In the genomic region with DNA sequence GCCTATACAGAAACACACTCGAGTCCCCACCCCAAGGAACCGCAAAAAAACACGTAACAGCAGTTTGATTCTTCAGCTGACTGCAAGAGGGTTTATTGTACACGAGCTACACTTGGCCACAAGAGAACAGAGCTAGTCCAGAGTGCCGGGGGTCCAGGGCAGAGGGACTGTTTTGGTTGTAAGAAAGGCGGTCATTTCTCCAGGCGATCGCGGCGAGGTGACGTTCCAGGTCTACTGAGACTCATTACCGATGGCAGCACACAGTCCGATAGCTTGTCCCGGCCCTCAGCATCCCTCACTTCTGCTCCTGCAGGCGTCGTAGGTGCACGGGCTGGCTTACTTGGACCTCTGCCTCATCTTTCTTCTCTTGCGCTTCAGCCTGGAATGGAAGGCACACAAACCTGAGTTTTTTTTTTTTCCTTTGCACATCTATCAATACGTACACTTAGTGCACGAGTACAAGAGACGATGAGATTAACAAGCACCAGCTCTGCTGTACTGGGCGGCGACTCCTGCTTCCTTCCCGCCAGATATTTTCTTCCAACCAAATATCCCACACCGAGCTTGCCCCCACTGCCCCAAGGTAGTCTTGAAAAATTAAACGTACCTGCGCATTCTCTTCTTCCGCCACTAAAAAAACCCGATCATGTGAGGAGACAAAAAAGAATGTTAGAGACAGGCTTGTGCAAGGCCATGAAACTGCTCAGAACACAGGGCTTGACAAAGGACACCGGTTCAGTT, we compare ENCODE assay signal across 8 mouse cellular contexts. TPM values are rescaled to one million over a fixed set of nuclear protein-coding genes. Genes with fewer than 3 reads are reported as not detected.
DNase-seq lines count a peak whose midpoint lies in the region; ATAC-seq and TF ChIP-seq lines count a peak whose summit lies in the region.
"Not testable (repeated sequence)": the region's sequence is repeated elsewhere in the genome, so short reads cannot be mapped to it uniquely, and the experiment has no call there.

No protein-coding gene starts in this region.

- H3K9me3 ChIP-seq in E14TG2a.4 (ENCODE audit: low read length); forebrain, embryonic 15.5 days; hindbrain, embryonic 12.5 days (replicated peaks); liver, postnatal 0 days (ENCODE audit: low read length); midbrain, postnatal 0 days (ENCODE audit: low read length); stomach, embryonic 16.5 days (replicated peaks; ENCODE audit: control insufficient read depth, low read length): not testable (repeated sequence)

- whole genome bisulfite sequencing in forebrain, embryonic 15.5 days, result 3% methylated on average over 30 of the region's 30 CpGs
- 1% methylated on average over 29 of the region's 30 CpGs for WGBS in hindbrain, embryonic 12.5 days
- WGBS in liver, postnatal 0 days (ENCODE audit: insufficient replicate concordance), result under 1% methylated on average over 20 of the region's 30 CpGs
- WGBS in midbrain, postnatal 0 days, result 0% methylated on average over 25 of the region's 30 CpGs
- WGBS in stomach, embryonic 16.5 days, result under 1% methylated on average over 21 of the region's 30 CpGs

- peak overlapping the region; percentile 94 for H3K4me3 ChIP-seq in E14TG2a.4 (replicated peaks; ENCODE audit: low read length)
- H3K4me3 ChIP-seq in forebrain, embryonic 15.5 days, result peak overlapping the region; percentile 78
- H3K4me3 ChIP-seq in hindbrain, embryonic 12.5 days, result peak overlapping the region; percentile 73
- H3K4me3 ChIP-seq in liver, postnatal 0 days (ENCODE audit: low read depth, low read length), result peak overlapping the region; percentile 90
- H3K4me3 ChIP-seq in midbrain, postnatal 0 days (ENCODE audit: low read depth, low read length), result peak overlapping the region; percentile 44
- H3K4me3 ChIP-seq in stomach, embryonic 16.5 days (replicated peaks; ENCODE audit: low read length), result peak overlapping the region; percentile 67

- not testable (repeated sequence) for H3K27me3 ChIP-seq in E14TG2a.4 (ENCODE audit: insufficient read depth, low read length); forebrain, embryonic 15.5 days; hindbrain, embryonic 12.5 days; liver, postnatal 0 days (ENCODE audit: insufficient read depth, low read length); midbrain, postnatal 0 days (ENCODE audit: insufficient read depth, low read length); stomach, embryonic 16.5 days (ENCODE audit: control insufficient read depth, insufficient read depth, low read length)

- peak overlapping the region; percentile 64 for H3K4me2 ChIP-seq in forebrain, embryonic 15.5 days (replicated peaks)
- H3K4me2 ChIP-seq in hindbrain, embryonic 12.5 days (replicated peaks), result peak overlapping the region; percentile 82
- peak overlapping the region; percentile 91 for H3K4me2 ChIP-seq in liver, postnatal 0 days (ENCODE audit: low read depth, low read length)
- peak overlapping the region; percentile 50 for H3K4me2 ChIP-seq in midbrain, postnatal 0 days (ENCODE audit: low read depth, low read length, poor library complexity, severe bottlenecking)
- peak overlapping the region; percentile 82 for H3K4me2 ChIP-seq in stomach, embryonic 16.5 days (ENCODE audit: low read depth, low read length)

- TF ChIP-seq CTCF in E14TG2a.4 (conservative IDR thresholded peaks at IDR 0.05; ENCODE audit: low read length); liver, postnatal 0 days (IDR thresholded peaks at IDR 0.05; ENCODE audit: low read depth); midbrain, postnatal 0 days (IDR thresholded peaks at IDR 0.05): not testable (repeated sequence)

- H3K27ac ChIP-seq in forebrain, embryonic 15.5 days (replicated peaks), result peak overlapping the region; percentile 97
- peak overlapping the region; percentile 95 for H3K27ac ChIP-seq in hindbrain, embryonic 12.5 days
- peak overlapping the region; percentile 92 for H3K27ac ChIP-seq in liver, postnatal 0 days (ENCODE audit: low read depth)
- H3K27ac ChIP-seq in midbrain, postnatal 0 days (ENCODE audit: low read depth, low read length), result peak overlapping the region; percentile 90
- peak overlapping the region; percentile 95 for H3K27ac ChIP-seq in stomach, embryonic 16.5 days (ENCODE audit: low read length)

- H3K36me3 ChIP-seq in E14TG2a.4 (ENCODE audit: insufficient read depth, low read length), result peaks cover 39% of the 10 kb centered on the region
- peaks cover 25% of the 10 kb centered on the region for H3K36me3 ChIP-seq in forebrain, embryonic 15.5 days
- peaks cover 27% of the 10 kb centered on the region for H3K36me3 ChIP-seq in hindbrain, embryonic 12.5 days
- H3K36me3 ChIP-seq in liver, postnatal 0 days (replicated peaks; ENCODE audit: insufficient read depth, low read length), result peaks cover 24% of the 10 kb centered on the region
- peaks cover 24% of the 10 kb centered on the region for H3K36me3 ChIP-seq in midbrain, postnatal 0 days (ENCODE audit: insufficient read depth, low read length)
- peaks cover 12% of the 10 kb centered on the region for H3K36me3 ChIP-seq in stomach, embryonic 16.5 days (ENCODE audit: control insufficient read depth, insufficient read depth, low read length)

- H3K9ac ChIP-seq in forebrain, embryonic 15.5 days (replicated peaks), result peak overlapping the region; percentile 76
- peak overlapping the region; percentile 93 for H3K9ac ChIP-seq in hindbrain, embryonic 12.5 days
- peak overlapping the region; percentile 84 for H3K9ac ChIP-seq in liver, postnatal 0 days (replicated peaks)
- peak overlapping the region; percentile 62 for H3K9ac ChIP-seq in midbrain, postnatal 0 days (replicated peaks; ENCODE audit: low read length, poor library complexity, severe bottlenecking)
- peak overlapping the region; percentile 96 for H3K9ac ChIP-seq in stomach, embryonic 16.5 days (ENCODE audit: low read length)

- 0 out of 2 replicates have a peak, but pooled peaks have one; percentile 0 for ATAC-seq in forebrain, embryonic 15.5 days (replicated peaks)
- ATAC-seq in hindbrain, embryonic 12.5 days (ENCODE audit: low FRiP score); liver, postnatal 0 days; midbrain, postnatal 0 days (ENCODE audit: low FRiP score); stomach, embryonic 16.5 days (ENCODE audit: insufficient read depth, low FRiP score): not testable (repeated sequence)

- peak; percentile 38 to 49 for DNase-seq in cerebellum, postnatal 14 days
- peak; percentile 28 to 47 for DNase-seq in layer of hippocampus, postnatal 10 days (ENCODE audit: low spot score in 2 of 2)
- not testable (repeated sequence) for DNase-seq in liver, postnatal 0 days
- peak; percentile 18 for DNase-seq in midbrain, postnatal 0 days (ENCODE audit: low spot score)

- peaks cover 44% of the 10 kb centered on the region for H3K4me1 ChIP-seq in E14TG2a.4 (replicated peaks; ENCODE audit: low read depth, low read length)
- H3K4me1 ChIP-seq in forebrain, embryonic 15.5 days, result peaks cover 23% of the 10 kb centered on the region
- peaks cover 17% of the 10 kb centered on the region for H3K4me1 ChIP-seq in hindbrain, embryonic 12.5 days
- H3K4me1 ChIP-seq in liver, postnatal 0 days (ENCODE audit: insufficient read depth); midbrain, postnatal 0 days (ENCODE audit: insufficient read depth, low read length); stomach, embryonic 16.5 days (ENCODE audit: control insufficient read depth, insufficient read depth, low read length): not testable (repeated sequence)

- not testable (repeated sequence) for TF ChIP-seq EP300 in liver, postnatal 0 days (IDR thresholded peaks at IDR 0.05; ENCODE audit: low read depth)

RNA-seq across cellular contexts. Expression of a gene that starts 0.6 kb away (rescaled TPM):
- polyA plus RNA-seq in forebrain, embryonic 15.5 days (2015; fragmentation: Nextera tagmentation; extraction: Ambion mirVana), result 22.8 and 24.5 TPM in 2 replicates
- polyA plus RNA-seq in hindbrain, embryonic 12.5 days (2016; fragmentation: Nextera tagmentation; extraction: Ambion mirVana), result 20.8 TPM in 2 replicates
- 10 to 100 TPM; 12.2 to 14.0 TPM for total RNA-seq in layer of hippocampus, postnatal 10 days (2021)
- 5.0 and 5.4 TPM in 2 replicates for polyA plus RNA-seq in liver, postnatal 0 days (2015; fragmentation: Nextera tagmentation; extraction: Ambion mirVana)
- 20.6 and 30.3 TPM in 2 replicates for total RNA-seq in midbrain, postnatal 0 days (2014; rRNA removed)
- 12.0 and 12.5 TPM in 2 replicates for polyA plus RNA-seq in midbrain, postnatal 0 days (2015; fragmentation: Nextera tagmentation; extraction: Ambion mirVana)
- 10.7 and 10.8 TPM in 2 replicates for polyA plus RNA-seq in stomach, embryonic 16.5 days (2015; fragmentation: Nextera tagmentation; extraction: Ambion mirVana)

RNA-seq across cellular contexts. Expression of a gene that starts 0.9 kb away (rescaled TPM):
- 2,336 and 2,513 TPM in 2 replicates for polyA plus RNA-seq in forebrain, embryonic 15.5 days (2015; fragmentation: Nextera tagmentation; extraction: Ambion mirVana)
- polyA plus RNA-seq in hindbrain, embryonic 12.5 days (2016; fragmentation: Nextera tagmentation; extraction: Ambion mirVana), result 2,172 and 2,716 TPM in 2 replicates
- 1,000 to 10,000 TPM; 2,468 to 2,532 TPM for total RNA-seq in layer of hippocampus, postnatal 10 days (2021)
- 2,058 and 2,065 TPM in 2 replicates for polyA plus RNA-seq in liver, postnatal 0 days (2015; fragmentation: Nextera tagmentation; extraction: Ambion mirVana)
- 772 and 807 TPM in 2 replicates for total RNA-seq in midbrain, postnatal 0 days (2014; rRNA removed)
- 2,464 and 2,473 TPM in 2 replicates for polyA plus RNA-seq in midbrain, postnatal 0 days (2015; fragmentation: Nextera tagmentation; extraction: Ambion mirVana)
- polyA plus RNA-seq in stomach, embryonic 16.5 days (2015; fragmentation: Nextera tagmentation; extraction: Ambion mirVana), result 3,732 and 3,890 TPM in 2 replicates

RNA-seq across cellular contexts. Expression of a gene that starts 17.6 kb away (rescaled TPM):
- 146 and 149 TPM in 2 replicates for polyA plus RNA-seq in forebrain, embryonic 15.5 days (2015; fragmentation: Nextera tagmentation; extraction: Ambion mirVana)
- 140 and 143 TPM in 2 replicates for polyA plus RNA-seq in hindbrain, embryonic 12.5 days (2016; fragmentation: Nextera tagmentation; extraction: Ambion mirVana)
- total RNA-seq in layer of hippocampus, postnatal 10 days (2021), result 10 to 100 TPM; 83.2 to 87.6 TPM
- 81.9 and 85.1 TPM in 2 replicates for polyA plus RNA-seq in liver, postnatal 0 days (2015; fragmentation: Nextera tagmentation; extraction: Ambion mirVana)
- 78.0 and 82.4 TPM in 2 replicates for total RNA-seq in midbrain, postnatal 0 days (2014; rRNA removed)
- polyA plus RNA-seq in midbrain, postnatal 0 days (2015; fragmentation: Nextera tagmentation; extraction: Ambion mirVana), result 107 and 110 TPM in 2 replicates
- 198 and 206 TPM in 2 replicates for polyA plus RNA-seq in stomach, embryonic 16.5 days (2015; fragmentation: Nextera tagmentation; extraction: Ambion mirVana)

RNA-seq across cellular contexts. Expression of a gene that starts 22.6 kb away (rescaled TPM):
- polyA plus RNA-seq in forebrain, embryonic 15.5 days (2015; fragmentation: Nextera tagmentation; extraction: Ambion mirVana), result 6.8 and 7.6 TPM in 2 replicates
- 28.9 and 30.9 TPM in 2 replicates for polyA plus RNA-seq in hindbrain, embryonic 12.5 days (2016; fragmentation: Nextera tagmentation; extraction: Ambion mirVana)
- 10 to 100 TPM; 10.1 to 11.9 TPM for total RNA-seq in layer of hippocampus, postnatal 10 days (2021)
- 6.6 and 7.6 TPM in 2 replicates for polyA plus RNA-seq in liver, postnatal 0 days (2015; fragmentation: Nextera tagmentation; extraction: Ambion mirVana)
- total RNA-seq in midbrain, postnatal 0 days (2014; rRNA removed), result 16.2 and 16.6 TPM in 2 replicates
- polyA plus RNA-seq in midbrain, postnatal 0 days (2015; fragmentation: Nextera tagmentation; extraction: Ambion mirVana), result 7.3 and 7.4 TPM in 2 replicates
- 32.9 TPM in 2 replicates for polyA plus RNA-seq in stomach, embryonic 16.5 days (2015; fragmentation: Nextera tagmentation; extraction: Ambion mirVana)

RNA-seq across cellular contexts. Expression of a gene that starts 41.2 kb away (rescaled TPM):
- polyA plus RNA-seq in forebrain, embryonic 15.5 days (2015; fragmentation: Nextera tagmentation; extraction: Ambion mirVana), result 0.42 TPM in 2 replicates
- polyA plus RNA-seq in hindbrain, embryonic 12.5 days (2016; fragmentation: Nextera tagmentation; extraction: Ambion mirVana), result 9.8 and 11.7 TPM in 2 replicates
- total RNA-seq in layer of hippocampus, postnatal 10 days (2021), result under 1 TPM; 0.71 to 0.76 TPM
- 7.3 and 7.8 TPM in 2 replicates for polyA plus RNA-seq in liver, postnatal 0 days (2015; fragmentation: Nextera tagmentation; extraction: Ambion mirVana)
- 1.1 and 1.2 TPM in 2 replicates for total RNA-seq in midbrain, postnatal 0 days (2014; rRNA removed)
- 0.21 and 0.33 TPM in 2 replicates for polyA plus RNA-seq in midbrain, postnatal 0 days (2015; fragmentation: Nextera tagmentation; extraction: Ambion mirVana)
- polyA plus RNA-seq in stomach, embryonic 16.5 days (2015; fragmentation: Nextera tagmentation; extraction: Ambion mirVana), result 32.0 and 38.0 TPM in 2 replicates

Comparison
In these comparisons a context has a peak if more than half of its experiments do, and no peak if none do; other contexts are left out.
1. H3K4me3 ChIP-seq: peak in every context shown above with its lines; median percentile 94 in E14TG2a.4; 90 in liver, postnatal 0 days; 78 in forebrain, embryonic 15.5 days; 73 in hindbrain, embryonic 12.5 days; 67 in stomach, embryonic 16.5 days; 44 in midbrain, postnatal 0 days.